Mouse (Mus musculus) forebrain, embryonic 16.5 days (tissue): ENCODE measurements around the gene Entpd7. TPM values are rescaled to one million over a fixed set of nuclear protein-coding genes. Genes with fewer than 3 reads are reported as not detected.

Experiments
- ATAC-seq: fragments of 200-750 bp; cut with Nextera tagmentation; 2 replicates; pipeline ENCODE4 v1.8.0; 2017; ENCODE audit warnings: mild to moderate bottlenecking, moderate library complexity
- H3K27ac ChIP-seq: fragments of 300-500 bp; sonication (generic); 2 replicates; pipeline ENCODE4 v1.5.1; 2014; ENCODE audit warnings: low read length, control low read depth
- H3K27me3 ChIP-seq: fragments of 300-500 bp; sonication (generic); replicated peaks from 2 replicates; pipeline ENCODE4 v1.6.1; 2014; ENCODE audit warnings: low read length; ENCODE audit not compliant: control insufficient read depth, insufficient read depth
- H3K36me3 ChIP-seq: fragments of 300-500 bp; sonication (generic); 2 replicates; pipeline ENCODE4 v1.6.1; 2014; ENCODE audit not compliant: control insufficient read depth, insufficient read depth
- H3K4me1 ChIP-seq: fragments of 300-500 bp; sonication (generic); replicated peaks from 2 replicates; pipeline ENCODE4 v1.6.1; 2014; ENCODE audit warnings: low read length; ENCODE audit not compliant: control insufficient read depth, insufficient read depth
- H3K4me2 ChIP-seq: fragments of 300-500 bp; sonication (generic); 2 replicates; pipeline ENCODE4 v1.6.1; 2014; ENCODE audit warnings: mild to moderate bottlenecking, low read length, control low read depth
- H3K4me3 ChIP-seq: fragments of 300-500 bp; sonication (generic); replicated peaks from 2 replicates; pipeline ENCODE4 v1.5.1; 2014; ENCODE audit warnings: mild to moderate bottlenecking, low read length, control low read depth
- H3K9ac ChIP-seq: fragments of 300-500 bp; sonication (generic); replicated peaks from 2 replicates; pipeline ENCODE4 v1.6.1; 2014; ENCODE audit warnings: low read depth, low read length, control low read depth
- H3K9me3 ChIP-seq: fragments of 300-500 bp; sonication (generic); 2 replicates; pipeline ENCODE4 v1.6.1; 2016; ENCODE audit warnings: low read length; ENCODE audit not compliant: control insufficient read depth
- WGBS: fragments of 180-500 bp; shearing (Covaris S2); extraction: QIAGEN DNeasy Blood & Tissue Kit; methylation state at CpG from one replicate; pipeline ENCODE4 v1.1.7; 2014; 5-methylcytosine and 5-hydroxymethylcytosine counted together
- polyA plus RNA-seq: library from polyadenylated mRNA; unstranded; fragments of >200 nt; fragmentation: Nextera tagmentation; extraction: Ambion mirVana; gene quantifications from 2 replicates; pipeline ENCODE4 v1.2.1, GENCODE M21; 2015

The Entpd7 gene
- polyA plus RNA-seq, 1 experiment from 2014 or later = 9.6 TPM

GRCm38 (mm10) chr19:43754237-43754636, 64.8 kb downstream of the Entpd7 start:
- no peak overlapping the region for H3K9ac ChIP-seq
- no peak overlapping the region for H3K4me2 ChIP-seq
- H3K9me3 ChIP-seq = no peaks in the 10 kb centered on the region
- H3K27me3 ChIP-seq = no peaks in the 10 kb centered on the region
- 75% methylated on average over 2 of the region's 2 CpGs for WGBS
- peaks cover 4% of the 10 kb centered on the region for H3K4me1 ChIP-seq
- H3K27ac ChIP-seq = no peak overlapping the region
- no peaks in the 10 kb centered on the region for H3K36me3 ChIP-seq
- no peak overlapping the region for H3K4me3 ChIP-seq
- ATAC-seq = no peak

- peaks cover 4% of the 10 kb centered on the region for H3K4me1 ChIP-seq
- no peak for ATAC-seq
- no peaks in the 10 kb centered on the region for H3K9me3 ChIP-seq
- no peak overlapping the region for H3K4me2 ChIP-seq
- no peak overlapping the region for H3K9ac ChIP-seq
- WGBS = 70% methylated on average over 2 of the region's 2 CpGs
- H3K36me3 ChIP-seq = no peaks in the 10 kb centered on the region
- H3K27ac ChIP-seq = no peak overlapping the region
- no peaks in the 10 kb centered on the region for H3K27me3 ChIP-seq
- no peak overlapping the region for H3K4me3 ChIP-seq
Observed at GRCm38 (mm10) chr19:43754872-43755271, 65.4 kb downstream of the Entpd7 start.

GRCm38 (mm10) chr19:43760504-43760903, 71.0 kb downstream of the Entpd7 start:
- WGBS = 23% methylated on average over 6 of the region's 6 CpGs
- ATAC-seq = no peak
- Histone ChIP-seq H3K27me3 (no peaks in the 10 kb centered on the region), H3K9ac (no peak overlapping the region), H3K4me1 (no peaks in the 10 kb centered on the region), H3K4me3 (no peak overlapping the region), H3K36me3 (no peaks in the 10 kb centered on the region), H3K9me3 (no peaks in the 10 kb centered on the region), H3K27ac (no peak overlapping the region), H3K4me2 (no peak overlapping the region)

- H3K36me3 ChIP-seq = no peaks in the 10 kb centered on the region
- no peak for ATAC-seq
- H3K4me3 ChIP-seq = no peak overlapping the region
- no peaks in the 10 kb centered on the region for H3K4me1 ChIP-seq
- no peak overlapping the region for H3K27ac ChIP-seq
- H3K4me2 ChIP-seq = no peak overlapping the region
- no peaks in the 10 kb centered on the region for H3K9me3 ChIP-seq
- H3K9ac ChIP-seq = no peak overlapping the region
- no peaks in the 10 kb centered on the region for H3K27me3 ChIP-seq
Observed at GRCm38 (mm10) chr19:43761543-43762256, 72.2 kb downstream of the Entpd7 start.

- Histone ChIP-seq H3K27ac (no peak overlapping the region), H3K9me3 (no peaks in the 10 kb centered on the region), H3K4me1 (no peaks in the 10 kb centered on the region), H3K36me3 (no peaks in the 10 kb centered on the region), H3K4me2 (no peak overlapping the region), H3K4me3 (no peak overlapping the region), H3K9ac (no peak overlapping the region), H3K27me3 (no peaks in the 10 kb centered on the region)
- WGBS = 74% methylated on average over 2 of the region's 2 CpGs
- ATAC-seq = no peak
Observed at GRCm38 (mm10) chr19:43762410-43762809, 72.9 kb downstream of the Entpd7 start.

- no peak overlapping the region for H3K4me3 ChIP-seq
- no peak for ATAC-seq
- WGBS = 91% methylated on average over 5 of the region's 5 CpGs
Observed at GRCm38 (mm10) chr19:43766451-43766850, 77.0 kb downstream of the Entpd7 start.

GRCm38 (mm10) chr19:43767549-43768322, 78.3 kb downstream of the Entpd7 start:
- WGBS = 78% methylated on average over 9 of the region's 9 CpGs
- no peaks in the 10 kb centered on the region for H3K27me3 ChIP-seq
- no peak overlapping the region for H3K27ac ChIP-seq
- H3K4me3 ChIP-seq = no peak overlapping the region
- no peak overlapping the region for H3K4me2 ChIP-seq
- H3K9ac ChIP-seq = no peak overlapping the region
- ATAC-seq = no peak
- H3K4me1 ChIP-seq = no peaks in the 10 kb centered on the region
- H3K36me3 ChIP-seq = no peaks in the 10 kb centered on the region
- H3K9me3 ChIP-seq = no peaks in the 10 kb centered on the region

More at GRCm38 (mm10) chr19:43766451-43766850, 77.0 kb downstream of the Entpd7 start:
- no peaks in the 10 kb centered on the region for H3K9me3 ChIP-seq
- no peak overlapping the region for H3K27ac ChIP-seq
- H3K9ac ChIP-seq = no peak overlapping the region
- no peak overlapping the region for H3K4me2 ChIP-seq
- no peaks in the 10 kb centered on the region for H3K36me3 ChIP-seq
- H3K27me3 ChIP-seq = no peaks in the 10 kb centered on the region
- H3K4me1 ChIP-seq = no peaks in the 10 kb centered on the region

- Histone ChIP-seq H3K9me3 (no peaks in the 10 kb centered on the region), H3K4me2 (no peak overlapping the region), H3K9ac (no peak overlapping the region), H3K36me3 (no peaks in the 10 kb centered on the region), H3K27me3 (no peaks in the 10 kb centered on the region), H3K4me3 (no peak overlapping the region), H3K4me1 (no peaks in the 10 kb centered on the region), H3K27ac (no peak overlapping the region)
- 82% methylated on average over 5 of the region's 5 CpGs for WGBS
- no peak for ATAC-seq
Observed at GRCm38 (mm10) chr19:43769366-43769960, 80.0 kb downstream of the Entpd7 start.

- Histone ChIP-seq H3K9me3 (no peaks in the 10 kb centered on the region), H3K9ac (no peak overlapping the region), H3K4me3 (no peak overlapping the region), H3K4me2 (no peak overlapping the region), H3K27ac (no peak overlapping the region), H3K4me1 (no peaks in the 10 kb centered on the region), H3K27me3 (no peaks in the 10 kb centered on the region), H3K36me3 (no peaks in the 10 kb centered on the region)
- WGBS = 94% methylated on average over 4 of the region's 4 CpGs
- no peak for ATAC-seq
Observed at GRCm38 (mm10) chr19:43770584-43770983, 81.1 kb downstream of the Entpd7 start.
